Mouse (Mus musculus) midbrain, postnatal 0 days (tissue): ENCODE results near the gene Gm10964. TPM values are rescaled to one million over a fixed set of nuclear protein-coding genes. Genes with fewer than 3 reads are reported as not detected.
A peak's percentile ranks its signal among the peaks of the same experiment; 100 is the strongest.

Source experiments
- ATAC-seq: fragments of 200-750 bp; cut with Nextera tagmentation; 2 replicates; pipeline ENCODE4 v1.8.0; 2017; ENCODE audit warnings: moderate number of reproducible peaks, mild to moderate bottlenecking, moderate TSS enrichment, moderate library complexity; ENCODE audit not compliant: low FRiP score
- DNase-seq: peaks from one replicate; pipeline ENCODE4 v3.0.0-alpha.2; 2015; ENCODE audit warnings: low spot score
- H3K27ac ChIP-seq: fragments of 300-500 bp; sonication (generic); 2 replicates; pipeline ENCODE4 v1.5.1; 2014; ENCODE audit warnings: low read depth, mild to moderate bottlenecking, low read length, mixed read lengths
- H3K27me3 ChIP-seq: fragments of 300-500 bp; sonication (generic); 2 replicates; pipeline ENCODE4 v1.6.1; 2014; ENCODE audit warnings: low read length, control low read depth, mixed read lengths; ENCODE audit not compliant: insufficient read depth
- H3K36me3 ChIP-seq: fragments of 300-500 bp; sonication (generic); 2 replicates; pipeline ENCODE4 v1.6.1; 2014; ENCODE audit warnings: low read length, control low read depth, mixed read lengths; ENCODE audit not compliant: insufficient read depth
- H3K4me1 ChIP-seq: fragments of 300-500 bp; sonication (generic); 2 replicates; pipeline ENCODE4 v1.6.1; 2014; ENCODE audit warnings: mild to moderate bottlenecking, control low read depth, antibody characterized with exemption, low read length, mixed read lengths; ENCODE audit not compliant: insufficient read depth
- H3K4me2 ChIP-seq: fragments of 300-500 bp; sonication (generic); 2 replicates; pipeline ENCODE4 v1.6.1; 2014; ENCODE audit warnings: low read depth, mild to moderate bottlenecking, low read length, mixed read lengths; ENCODE audit not compliant: poor library complexity, severe bottlenecking
- H3K4me3 ChIP-seq: fragments of 300-500 bp; sonication (generic); 2 replicates; pipeline ENCODE4 v1.5.1; 2014; ENCODE audit warnings: low read depth, mild to moderate bottlenecking, low read length, moderate library complexity
- H3K9ac ChIP-seq: fragments of 300-500 bp; sonication (generic); replicated peaks from 2 replicates; pipeline ENCODE4 v1.6.1; 2014; ENCODE audit warnings: mild to moderate bottlenecking, low read length, moderate library complexity, mixed read lengths; ENCODE audit not compliant: poor library complexity, severe bottlenecking
- H3K9me3 ChIP-seq: fragments of 300-500 bp; sonication (generic); 2 replicates; pipeline ENCODE4 v1.6.1; 2016; ENCODE audit warnings: low read length, control low read depth
- CTCF ChIP-seq: IDR thresholded peaks from 2 replicates; pipeline ENCODE4 v1.5.1; 2016; ENCODE audit warnings: antibody characterized with exemption, mild to moderate bottlenecking
- WGBS: fragments of 180-500 bp; shearing (Covaris S2); extraction: QIAGEN DNeasy Blood & Tissue Kit; methylation state at CpG from one replicate; pipeline ENCODE4 v1.1.7; 2014; 5-methylcytosine and 5-hydroxymethylcytosine counted together
- polyA plus RNA-seq: library from polyadenylated mRNA; unstranded; fragments of >200 nt; fragmentation: Nextera tagmentation; extraction: Ambion mirVana; gene quantifications from 2 replicates; pipeline ENCODE4 v1.2.1, GENCODE M21; 2015
- total RNA-seq: library from RNA; depleted of rRNA; stranded (reverse); fragments of >200 nt; gene quantifications from 2 replicates; pipeline ENCODE4 v1.2.3, GENCODE M21; 2014

The Gm10964 gene
- total and polyA plus RNA-seq, 2 experiments from 2014 or later = not detected

- no peak for ATAC-seq
- DNase-seq = no peak
- peak overlapping the region; percentile 59; the same call in 1 of the 2 replicates for H3K27ac ChIP-seq
- 0 out of 2 replicates have a peak overlapping the region, but pooled peaks have one; percentile 5 for H3K4me3 ChIP-seq
- WGBS = 50% methylated on average over 16 of the region's 16 CpGs
- H3K9ac ChIP-seq = 0 out of 2 replicates have a peak overlapping the region, but pooled peaks have one; percentile 13
- H3K36me3 ChIP-seq = peaks cover 5% of the 10 kb centered on the region
- TF ChIP-seq CTCF = no peak
- no peaks in the 10 kb centered on the region for H3K27me3 ChIP-seq
- H3K4me1 ChIP-seq = peaks cover 16% of the 10 kb centered on the region; the same call in 1 of the 2 replicates
- no peaks in the 10 kb centered on the region for H3K9me3 ChIP-seq
- H3K4me2 ChIP-seq = no peak overlapping the region; the same call in 1 of the 2 replicates
These were observed 2.0 kb upstream of the Gm10964 start for GRCm38 (mm10) chr3:103737061-103737754.

DNA sequence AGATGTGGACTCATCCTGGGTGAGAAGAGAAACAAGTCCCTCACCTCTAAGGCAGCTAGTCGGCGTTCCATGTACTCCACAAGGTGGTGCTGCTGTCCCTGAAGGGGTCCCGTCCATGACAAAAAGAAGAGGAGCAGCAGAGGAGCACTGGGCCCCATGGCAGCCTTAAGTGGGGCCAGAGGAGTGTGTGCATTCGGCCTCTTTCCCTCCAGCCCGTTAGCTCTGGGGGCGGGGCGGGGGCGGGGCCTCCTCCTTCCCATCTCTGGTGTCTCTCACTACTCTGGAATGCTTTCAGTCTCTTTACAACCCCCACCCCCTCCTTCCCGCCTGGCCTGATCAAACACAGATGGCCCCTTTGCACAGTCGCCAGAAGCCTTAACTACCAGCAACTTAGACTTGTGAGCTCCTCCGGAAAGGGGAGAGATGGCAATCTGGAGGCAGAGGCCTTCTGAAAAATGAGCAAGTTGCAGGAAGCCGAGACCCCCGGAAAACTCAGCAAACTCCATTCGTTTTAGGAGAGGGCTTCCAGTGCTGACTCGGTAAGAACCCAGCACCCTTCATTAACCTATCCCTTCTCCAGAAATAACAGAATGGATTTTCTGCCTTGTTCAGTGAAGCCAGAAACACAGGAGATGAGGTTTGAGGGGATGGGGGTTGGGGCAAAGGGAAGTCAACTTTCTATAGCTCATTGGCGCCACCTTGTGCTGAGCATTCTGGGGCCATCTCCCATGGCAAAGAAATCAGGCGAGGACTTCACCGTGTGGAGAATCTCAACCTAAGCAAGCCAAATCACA is 1.2 kb upstream of the Gm10964 start, which contains the start of gene Olfml3:
TSS of gene Olfml3 (minus strand) at position 224 of the 794 bp plus-strand sequence.
- H3K27me3 ChIP-seq = no peaks in the 10 kb centered on the region
- peak within 1 kb of the TSS; percentile 5; the same call in 1 of the 2 replicates for H3K4me3 ChIP-seq
- peaks cover 14% of the 10 kb centered on the region; the same call in 1 of the 2 replicates for H3K4me1 ChIP-seq
- peak within 1 kb of the TSS; percentile 59 for H3K27ac ChIP-seq
- TF ChIP-seq CTCF = peak; percentile 94
- no peaks in the 10 kb centered on the region for H3K9me3 ChIP-seq
- 0 out of 2 replicates have a peak within 1 kb of the TSS, but pooled peaks have one; percentile 13 for H3K9ac ChIP-seq
- WGBS = under 1% methylated on average over 18 of the region's 18 CpGs
- peak within 1 kb of the TSS; percentile 41 for H3K4me2 ChIP-seq
- DNase-seq (peak; percentile 93), ATAC-seq (peak; percentile 58)
- peaks cover 7% of the 10 kb centered on the region for H3K36me3 ChIP-seq

DNA sequence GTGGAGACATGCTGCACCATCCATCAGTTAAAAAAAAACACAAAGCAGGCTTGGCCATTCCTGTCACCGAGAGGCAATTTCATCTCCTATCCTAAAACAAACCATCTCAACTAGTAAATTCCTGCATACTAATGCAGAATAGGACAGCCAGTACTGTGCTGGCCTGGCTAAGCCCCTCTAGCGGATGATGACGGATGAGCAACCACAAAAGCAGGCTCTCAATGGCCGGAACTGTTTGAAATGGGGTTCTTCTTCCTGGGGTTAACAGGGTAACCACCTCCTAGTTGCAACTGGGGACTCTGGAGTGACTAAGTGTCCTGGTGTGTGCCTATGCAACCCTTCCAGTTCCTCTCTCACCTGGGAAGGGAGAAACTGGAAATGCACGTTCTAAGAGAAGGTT is 1.2 kb downstream of the Gm10964 start:
- Histone ChIP-seq H3K9me3 (no peaks in the 10 kb centered on the region), H3K4me2 (no peak overlapping the region), H3K4me3 (no peak overlapping the region), H3K36me3 (peaks cover 25% of the 10 kb centered on the region), H3K4me1 (no peaks in the 10 kb centered on the region; the same call in 1 of the 2 replicates), H3K9ac (no peak overlapping the region), H3K27me3 (no peaks in the 10 kb centered on the region), H3K27ac (no peak overlapping the region)
- 38% methylated on average over 5 of the region's 5 CpGs for WGBS
- peak; percentile 57 for TF ChIP-seq CTCF
- DNase-seq (no peak), ATAC-seq (no peak)

DNA sequence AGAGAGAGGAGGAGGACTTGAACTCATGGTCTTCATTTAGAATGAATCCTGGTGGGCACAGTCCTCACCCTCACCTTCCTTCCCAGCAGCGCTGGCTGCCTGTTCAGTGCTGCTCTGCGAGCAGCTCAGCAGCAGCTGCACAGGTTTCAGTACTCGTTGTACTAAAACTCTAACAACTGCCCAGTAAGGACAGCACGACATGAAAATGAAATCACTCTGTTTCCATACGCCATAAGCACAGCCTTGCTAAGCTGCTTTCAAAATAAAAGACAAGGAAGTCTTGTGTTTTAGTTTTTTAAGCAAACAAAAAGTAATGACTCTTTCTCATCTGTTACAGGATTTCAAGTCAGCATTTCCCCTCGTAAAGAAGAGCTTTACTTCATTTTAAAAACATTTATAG is 4.0 kb downstream of the Gm10964 start:
- Histone ChIP-seq H3K4me3 (no peak overlapping the region), H3K27me3 (no peaks in the 10 kb centered on the region), H3K9ac (no peak overlapping the region), H3K4me2 (no peak overlapping the region), H3K36me3 (peaks cover 48% of the 10 kb centered on the region), H3K4me1 (no peaks in the 10 kb centered on the region), H3K9me3 (no peaks in the 10 kb centered on the region), H3K27ac (no peak overlapping the region)
- no peak for ATAC-seq
- no peak for DNase-seq
- TF ChIP-seq CTCF = no peak
- 89% methylated on average over 6 of the region's 6 CpGs for WGBS

DNA sequence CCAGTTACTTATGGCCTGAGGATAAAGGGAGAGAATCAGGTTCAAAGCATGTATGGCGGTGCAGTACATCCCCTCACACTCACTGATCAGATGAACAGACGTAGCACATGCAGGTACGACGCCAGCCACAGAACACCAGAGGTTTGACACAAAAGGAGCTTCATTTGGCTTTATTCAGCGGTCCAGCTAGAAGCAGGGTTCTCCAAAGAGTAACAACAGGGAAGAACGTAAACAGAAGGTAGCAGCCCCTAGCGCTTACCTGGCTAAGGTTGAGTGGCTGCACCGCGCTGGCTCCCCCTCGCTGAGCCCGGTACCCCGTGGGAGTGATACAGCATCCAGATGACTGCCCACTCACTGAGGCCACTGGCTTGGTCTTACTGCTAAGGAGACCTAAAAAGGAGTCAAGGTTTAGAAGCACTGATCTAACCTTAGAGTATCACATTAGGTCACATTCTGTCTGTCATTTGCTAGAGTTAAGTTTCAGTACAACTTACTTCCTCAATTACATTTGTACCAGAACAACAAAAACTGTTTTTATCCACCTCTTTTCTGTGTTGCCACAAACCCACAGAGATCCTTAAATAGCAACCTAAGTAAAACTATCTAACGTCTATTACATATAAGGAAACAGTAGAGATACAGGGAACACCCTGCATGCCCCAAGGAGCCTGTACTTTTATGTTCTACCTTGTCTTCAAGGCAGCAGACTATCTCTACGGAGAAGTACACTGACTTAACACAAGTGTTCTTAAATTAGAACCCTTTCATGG is 6.0 kb downstream of the Gm10964 start:
- Histone ChIP-seq H3K27ac (no peak overlapping the region), H3K4me1 (no peaks in the 10 kb centered on the region), H3K27me3 (no peaks in the 10 kb centered on the region), H3K36me3 (peaks cover 61% of the 10 kb centered on the region), H3K9ac (no peak overlapping the region), H3K4me2 (no peak overlapping the region), H3K4me3 (no peak overlapping the region), H3K9me3 (no peaks in the 10 kb centered on the region)
- DNase-seq (no peak), ATAC-seq (no peak)
- WGBS = 93% methylated on average over 14 of the region's 14 CpGs
- TF ChIP-seq CTCF = no peak
